Mouse (Mus musculus) cerebellum, postnatal 4 days (tissue): ENCODE data around the gene Gm21865.
"Not testable (repeated sequence)": the region's sequence is repeated elsewhere in the genome, so short reads cannot be mapped to it uniquely, and the experiment has no call there.

ENCODE experiments used
- DNase-seq, 2 experiments: peaks; one replicate each; pipeline ENCODE4 v3.0.0; 2022; ENCODE audit warnings: low spot score in 2 of 2, mixed read lengths in 1 of 2

Gene Gm21865

GRCm38 (mm10) chrY:40316803-40317202 lies at the start of gene Gm21865:
TSS of gene Gm21865 (minus strand) at chrY:40316903.
- not testable (repeated sequence) for DNase-seq
